In genomic region chr2:35409466-35409865, GRCm38 (mm10) we compare ENCODE assay signal across 24 mouse cellular contexts. TPM values are rescaled to one million over a fixed set of nuclear protein-coding genes. Genes with fewer than 3 reads are reported as not detected.
"Had no signal": no experiment of that assay in that cellular context is flagged by ENCODE, and none has a peak within 500 bp of the region (broad histone marks: within the 10 kb centered on the region; RNA-seq: fewer than 3 reads in every experiment).

No protein-coding gene starts in this region.

- H3K4me1 ChIP-seq: midbrain, embryonic 13.5 days; midbrain, embryonic 15.5 days; neural tube, embryonic 13.5 days; neural tube, embryonic 15.5 days had no signal

- H3K9ac ChIP-seq: lung, embryonic 14.5 days; midbrain, embryonic 13.5 days; midbrain, embryonic 15.5 days; neural tube, embryonic 13.5 days; neural tube, embryonic 15.5 days had no signal

- DNase-seq: lung, adult 18-20 months; lung, embryonic 14.5 days; lung, postnatal 10 days; retina, postnatal 1 day; right cerebral cortex, adult 18-20 months; right cerebral cortex, postnatal 25 days; right cerebral cortex, postnatal 4 days; spleen, adult 18-20 months; thymus, adult 18-20 months; thymus, postnatal 14 days had no signal

- H3K27ac ChIP-seq: midbrain, embryonic 10.5 days; midbrain, embryonic 13.5 days; midbrain, embryonic 15.5 days; neural tube, embryonic 13.5 days; neural tube, embryonic 15.5 days had no signal

- H3K36me3 ChIP-seq: midbrain, embryonic 10.5 days; midbrain, embryonic 13.5 days; midbrain, embryonic 15.5 days; neural tube, embryonic 13.5 days; neural tube, embryonic 15.5 days had no signal

- ATAC-seq: midbrain, embryonic 13.5 days; midbrain, embryonic 15.5 days had no signal

- H3K27me3 ChIP-seq: midbrain, embryonic 13.5 days; midbrain, embryonic 15.5 days; neural tube, embryonic 13.5 days; neural tube, embryonic 15.5 days had no signal

- H3K4me2 ChIP-seq: lung, embryonic 14.5 days; midbrain, embryonic 13.5 days; midbrain, embryonic 15.5 days; neural tube, embryonic 13.5 days; neural tube, embryonic 15.5 days had no signal

- H3K9me3 ChIP-seq: midbrain, embryonic 10.5 days; midbrain, embryonic 13.5 days; midbrain, embryonic 15.5 days; neural tube, embryonic 13.5 days; neural tube, embryonic 15.5 days had no signal

- H3K4me3 ChIP-seq: midbrain, embryonic 10.5 days; midbrain, embryonic 13.5 days; midbrain, embryonic 15.5 days; myocyte; neural tube, embryonic 13.5 days; neural tube, embryonic 15.5 days had no signal

RNA-seq across cellular contexts. Expression of gene 4930402F06Rik, which starts 12.5 kb away (rescaled TPM):
- total RNA-seq: megakaryocyte, adult 5-6 weeks; megakaryocyte-erythroid progenitor cell, adult 5-6 weeks had no signal
- polyA plus RNA-seq: lung, embryonic 14.5 days; lung, embryonic 16.5 days; midbrain, embryonic 10.5 days; midbrain, embryonic 13.5 days; midbrain, embryonic 15.5 days; myocyte; neural tube, embryonic 11.5 days; neural tube, embryonic 13.5 days; neural tube, embryonic 15.5 days; small intestine, adult 2 months; stomach, embryonic 14.5 days; stomach, embryonic 16.5 days; thymus, postnatal 0 days had no signal

RNA-seq across cellular contexts. Expression of gene 4930568D16Rik, which starts 41.9 kb away (rescaled TPM):
- total RNA-seq: megakaryocyte, adult 5-6 weeks; megakaryocyte-erythroid progenitor cell, adult 5-6 weeks had no signal
- polyA plus RNA-seq: lung, embryonic 14.5 days; lung, embryonic 16.5 days; midbrain, embryonic 10.5 days; midbrain, embryonic 13.5 days; midbrain, embryonic 15.5 days; myocyte; neural tube, embryonic 11.5 days; neural tube, embryonic 13.5 days; neural tube, embryonic 15.5 days; small intestine, adult 2 months; stomach, embryonic 14.5 days; stomach, embryonic 16.5 days had no signal
